Mouse (Mus musculus) thymus, adult 2 months (tissue): ENCODE results near the gene Tagln3. TPM values are rescaled to one million over a fixed set of nuclear protein-coding genes. Genes with fewer than 3 reads are reported as not detected.

Experiments used
- DNase-seq: peaks from one replicate; pipeline ENCODE4 v3.0.0; 2021
- H3K27ac ChIP-seq: fragments of 200-500 bp; 2 replicates; pipeline ENCODE4 v1.5.1; 2012; ENCODE audit warnings: low read length, control low read depth; ENCODE audit not compliant: control insufficient read depth, insufficient read depth
- H3K27me3 ChIP-seq: fragments of 200-500 bp; 2 replicates; pipeline ENCODE4 v1.6.1; 2012; ENCODE audit warnings: mild to moderate bottlenecking, low read length, moderate library complexity, mixed read lengths; ENCODE audit not compliant: control insufficient read depth, insufficient read depth
- H3K36me3 ChIP-seq: fragments of 200-500 bp; 2 replicates; pipeline ENCODE4 v1.6.1; 2012; ENCODE audit warnings: mild to moderate bottlenecking, low read length, moderate library complexity; ENCODE audit not compliant: control insufficient read depth, insufficient read depth
- H3K4me1 ChIP-seq: fragments of 200-500 bp; replicated peaks from 2 replicates; pipeline ENCODE4 v1.6.1; 2012; ENCODE audit warnings: low read length; ENCODE audit not compliant: control insufficient read depth, insufficient read depth
- H3K4me3 ChIP-seq: fragments of 200-500 bp; 2 replicates; pipeline ENCODE4 v1.5.1; 2012; ENCODE audit warnings: mild to moderate bottlenecking, low read length, control low read depth, moderate library complexity; ENCODE audit not compliant: control insufficient read depth, insufficient read depth
- CTCF ChIP-seq: fragments of 200-500 bp; IDR thresholded peaks from 2 replicates; pipeline ENCODE4 v1.5.1; 2012; ENCODE audit warnings: mild to moderate bottlenecking, control low read depth, low read length, moderate library complexity, borderline replicate concordance; ENCODE audit not compliant: control insufficient read depth, poor library complexity, insufficient read depth; ENCODE audit errors: extremely low read depth
- POLR2A ChIP-seq: fragments of 200-500 bp; IDR thresholded peaks from 2 replicates; pipeline ENCODE4 v1.6.1; 2012; ENCODE audit warnings: mild to moderate bottlenecking, low read length, control low read depth, moderate library complexity; ENCODE audit not compliant: control insufficient read depth, poor library complexity, insufficient read depth; ENCODE audit errors: extremely low read depth
- WGBS: fragments of 180-500 bp; shearing (Covaris S2); methylation state at CpG from one replicate; pipeline ENCODE4 v1.1.7; 2018; 5-methylcytosine and 5-hydroxymethylcytosine counted together
- polyA plus RNA-seq: library from polyadenylated mRNA; depleted of rRNA; stranded (reverse); fragments of >200 nt; gene quantifications from 2 replicates; pipeline ENCODE4 v1.2.3, GENCODE M21; 2012

Gene Tagln3
- polyA plus RNA-seq, 1 experiment, result 1.2 TPM

DNA sequence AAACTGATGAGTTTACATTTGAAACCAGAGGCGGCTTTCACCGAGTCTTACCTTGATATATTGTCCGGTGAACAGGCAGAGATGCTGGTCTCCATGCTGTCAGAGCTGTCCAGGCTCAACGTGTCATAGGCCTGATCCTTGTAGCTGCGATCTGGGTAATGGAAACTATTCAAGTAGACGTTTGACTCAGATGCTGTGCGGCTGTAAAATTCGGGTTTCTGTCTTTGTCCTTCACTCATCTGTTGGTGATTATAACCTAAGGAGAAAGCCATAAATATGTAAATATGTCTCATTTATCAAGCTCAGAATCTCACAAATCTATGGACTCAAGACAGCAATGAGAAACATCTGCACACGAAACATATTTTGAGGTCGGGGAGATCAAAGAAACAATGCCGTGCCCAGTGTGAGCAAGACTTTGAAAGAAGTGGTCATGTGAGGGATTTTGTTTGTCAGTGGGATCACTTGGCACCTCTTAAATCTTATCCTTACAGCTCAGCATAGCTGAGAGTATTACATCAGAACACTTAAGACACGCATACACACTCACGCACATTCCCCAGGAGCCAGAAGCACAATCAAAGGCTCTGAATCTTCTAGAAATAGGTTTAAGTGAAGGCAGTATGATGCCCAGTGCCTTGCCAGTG lies 38.6 kb upstream of the Tagln3 start:
- no peak overlapping the region for H3K4me3 ChIP-seq
- 90% methylated on average over 13 of the region's 13 CpGs for WGBS
- TF ChIP-seq CTCF, result no peak
- no peak for TF ChIP-seq POLR2A
- H3K27me3 ChIP-seq, result no peaks in the 10 kb centered on the region
- no peaks in the 10 kb centered on the region for H3K36me3 ChIP-seq
- H3K27ac ChIP-seq, result no peak overlapping the region
- DNase-seq, result no peak
- H3K4me1 ChIP-seq, result no peaks in the 10 kb centered on the region

DNA sequence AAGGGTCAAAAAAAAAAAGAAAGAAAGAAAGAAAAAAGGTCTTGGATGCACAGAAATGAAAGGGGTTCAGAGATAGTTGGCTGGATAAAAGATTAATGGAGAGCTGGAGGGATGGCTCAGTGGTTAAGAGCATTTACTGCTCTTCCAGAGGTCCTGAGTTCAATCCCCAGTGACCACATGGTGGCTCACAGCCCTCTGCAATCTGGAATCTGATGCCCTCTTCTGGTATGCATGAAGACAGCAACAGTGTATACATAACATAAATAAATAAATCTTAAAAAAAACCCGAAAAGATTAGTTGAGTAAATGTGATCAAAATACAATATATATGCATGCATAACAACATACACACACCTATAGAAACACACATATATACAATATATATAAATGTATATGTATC lies 37.0 kb upstream of the Tagln3 start:
- no peaks in the 10 kb centered on the region for H3K27me3 ChIP-seq
- no peak overlapping the region for H3K27ac ChIP-seq
- no peak overlapping the region for H3K4me3 ChIP-seq
- TF ChIP-seq POLR2A, result no peak
- no peaks in the 10 kb centered on the region for H3K36me3 ChIP-seq
- WGBS, result 85% methylated on average over 1 of the region's 1 CpGs
- DNase-seq, result no peak
- H3K4me1 ChIP-seq, result no peaks in the 10 kb centered on the region

DNA sequence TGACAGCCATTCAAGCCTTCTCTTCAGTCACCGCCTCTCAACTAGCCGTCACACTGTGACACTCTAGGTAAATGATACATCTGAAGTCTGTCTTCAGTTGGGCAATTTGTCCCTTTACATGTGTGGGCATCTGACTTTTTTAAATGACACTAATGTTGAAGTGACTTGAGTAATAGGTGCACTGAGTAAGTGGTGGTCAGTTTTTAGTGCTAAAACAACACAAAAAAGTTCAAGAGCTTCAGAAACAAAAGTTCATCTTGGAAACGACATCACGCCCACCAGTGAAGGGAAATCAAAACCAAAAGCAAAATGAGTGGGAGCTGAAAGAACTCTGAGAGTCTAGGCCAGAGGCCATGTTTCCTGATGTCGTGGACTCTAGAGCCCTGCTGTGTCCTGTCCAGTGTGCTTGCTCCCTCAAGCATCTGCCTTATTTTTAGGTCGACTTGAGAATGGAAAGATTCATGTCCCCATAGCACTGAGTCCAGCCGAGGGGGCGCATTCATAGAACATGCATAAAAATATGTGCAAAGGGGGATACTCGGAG lies 34.4 kb upstream of the Tagln3 start:
- 79% methylated on average over 9 of the region's 9 CpGs for WGBS
- Histone ChIP-seq H3K27ac (no peak overlapping the region), H3K4me3 (no peak overlapping the region), H3K36me3 (no peaks in the 10 kb centered on the region), H3K27me3 (no peaks in the 10 kb centered on the region), H3K4me1 (no peaks in the 10 kb centered on the region)
- no peak for DNase-seq
- TF ChIP-seq CTCF (no peak), POLR2A (no peak)

DNA sequence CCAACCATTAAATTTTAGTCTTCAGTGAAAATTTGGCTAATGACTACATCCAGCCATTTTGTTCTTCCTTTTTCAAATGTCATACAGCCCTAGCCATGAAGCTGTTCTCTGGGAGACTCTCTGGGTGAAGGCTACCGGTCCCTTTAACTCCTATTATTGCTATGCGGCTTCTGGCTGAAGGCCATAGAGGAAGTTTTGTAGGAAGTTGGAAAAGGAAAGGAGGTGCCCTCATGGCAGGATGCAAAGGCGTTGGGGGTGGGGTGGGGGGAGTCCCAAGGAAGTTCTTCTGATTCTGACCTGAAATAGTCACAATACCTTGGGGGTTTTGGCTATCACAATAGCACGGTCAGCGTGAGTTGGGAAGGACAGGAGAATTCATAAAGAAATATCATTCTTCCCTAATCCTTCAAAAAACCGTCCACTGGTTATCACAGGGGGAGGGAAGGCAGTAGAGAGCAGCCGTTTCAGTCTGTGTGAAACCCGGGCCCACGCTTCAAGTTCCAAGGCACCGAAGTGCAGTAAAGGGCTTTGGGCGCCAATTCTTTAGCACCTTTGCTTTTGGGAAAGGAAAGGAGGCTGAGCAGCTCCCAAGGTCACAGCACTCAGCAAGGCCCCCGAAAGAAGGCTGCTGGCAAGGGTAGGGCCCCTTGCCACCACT lies 33.1 kb upstream of the Tagln3 start:
- Histone ChIP-seq H3K4me1 (no peaks in the 10 kb centered on the region), H3K27me3 (no peaks in the 10 kb centered on the region), H3K27ac (no peak overlapping the region), H3K36me3 (no peaks in the 10 kb centered on the region), H3K4me3 (no peak overlapping the region)
- 66% methylated on average over 12 of the region's 12 CpGs for WGBS
- DNase-seq, result no peak
- TF ChIP-seq POLR2A, result no peak
- no peak for TF ChIP-seq CTCF

DNA sequence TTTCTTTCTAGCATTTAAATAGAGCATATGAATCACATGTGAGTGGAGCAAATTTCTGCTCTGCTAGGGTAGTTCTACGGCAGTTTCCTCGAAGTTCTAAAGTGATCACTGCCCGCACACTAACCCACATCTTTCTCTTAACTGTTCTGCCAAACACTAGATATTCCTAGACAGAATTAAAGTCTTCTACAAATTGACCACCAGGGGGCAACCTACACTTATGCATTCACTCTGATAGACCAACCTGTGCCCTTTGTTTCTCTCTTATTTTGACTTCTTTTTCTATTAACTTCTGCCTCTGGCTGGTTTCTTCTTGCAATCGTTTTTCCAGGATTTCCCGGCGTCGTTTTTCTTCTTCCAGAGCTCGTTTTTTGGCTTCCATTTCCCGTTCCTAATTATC lies 32.4 kb upstream of the Tagln3 start:
- H3K27me3 ChIP-seq, result no peaks in the 10 kb centered on the region
- H3K36me3 ChIP-seq, result no peaks in the 10 kb centered on the region
- TF ChIP-seq POLR2A, result no peak
- no peaks in the 10 kb centered on the region for H3K4me1 ChIP-seq
- DNase-seq, result peak; percentile 41
- 16% methylated on average over 9 of the region's 9 CpGs for WGBS
- H3K4me3 ChIP-seq, result no peak overlapping the region
- H3K27ac ChIP-seq, result no peak overlapping the region

DNA sequence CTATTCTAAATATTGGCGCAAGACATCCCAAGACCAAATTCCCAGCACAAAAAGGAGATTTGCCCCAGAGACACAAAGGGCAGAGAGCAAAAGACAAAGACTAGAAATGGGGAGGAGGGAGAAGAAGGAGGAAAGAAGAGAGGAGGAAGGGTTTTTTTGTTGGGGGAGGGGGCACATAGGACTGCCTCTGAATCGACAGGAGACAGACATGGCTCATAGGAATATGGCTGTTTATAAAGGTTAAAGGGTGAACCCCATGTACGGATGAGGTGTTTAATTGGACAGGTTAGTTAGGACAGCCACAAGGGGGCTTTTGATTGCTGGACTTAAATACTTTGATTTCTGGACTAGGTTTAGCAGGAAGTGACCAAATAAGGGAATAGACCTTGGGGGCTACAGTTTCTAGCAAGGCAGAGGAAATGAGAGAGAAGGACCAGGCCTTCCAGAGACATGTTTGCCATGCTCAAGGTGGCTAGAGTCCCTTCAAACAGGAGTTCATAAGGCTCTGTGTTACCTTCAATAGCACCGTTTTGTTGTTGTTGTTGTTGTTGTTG lies 19.3 kb upstream of the Tagln3 start:
- Histone ChIP-seq H3K27ac (no peak overlapping the region), H3K4me3 (no peak overlapping the region), H3K36me3 (no peaks in the 10 kb centered on the region), H3K4me1 (0 out of 2 replicates have a peak, but pooled peaks cover 2% of the 10 kb centered on the region), H3K27me3 (no peaks in the 10 kb centered on the region)
- no peak for TF ChIP-seq CTCF
- TF ChIP-seq POLR2A, result no peak
- 89% methylated on average over 4 of the region's 4 CpGs for WGBS
- no peak for DNase-seq
